Mouse (Mus musculus): ENCODE data around the gene Fmod.

DNA sequence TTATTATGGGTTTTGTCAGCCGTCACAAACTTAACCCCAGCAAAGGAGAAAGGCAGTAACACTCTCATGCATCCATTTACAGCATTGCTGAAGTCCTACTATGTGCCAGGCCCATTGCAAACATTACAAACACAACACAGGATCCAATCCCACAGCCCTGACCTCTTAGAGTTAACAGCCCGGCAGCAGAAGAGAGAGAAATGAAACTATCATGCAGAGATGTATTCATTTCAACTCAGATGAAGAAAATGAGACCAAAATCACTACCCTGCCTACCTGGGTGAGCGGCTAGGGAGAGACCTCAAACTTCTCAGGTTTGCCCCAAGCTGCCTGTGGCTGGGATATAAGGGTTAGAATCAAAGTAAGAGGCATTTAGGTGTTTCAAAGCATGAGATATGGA, 29.5 kb downstream of the Fmod start:
- TF ChIP-seq CTCF (conservative IDR thresholded peaks at IDR 0.05; ENCODE audit: low read length) (no peak), POU5F1 (IDR thresholded peaks at IDR 0.05; ENCODE audit: borderline replicate concordance, low read length) (no peak)
